Mouse (Mus musculus) kidney, postnatal 25 days (tissue): ENCODE data around the gene Crnkl1.
"Not testable (repeated sequence)": the region's sequence is repeated elsewhere in the genome, so short reads cannot be mapped to it uniquely, and the experiment has no call there.

ENCODE experiments used
- DNase-seq, 2 experiments: peaks; one replicate each; pipeline ENCODE4 v3.0.0; 2021; ENCODE audit warnings: mixed read lengths in 2 of 2

Crnkl1 gene

DNA sequence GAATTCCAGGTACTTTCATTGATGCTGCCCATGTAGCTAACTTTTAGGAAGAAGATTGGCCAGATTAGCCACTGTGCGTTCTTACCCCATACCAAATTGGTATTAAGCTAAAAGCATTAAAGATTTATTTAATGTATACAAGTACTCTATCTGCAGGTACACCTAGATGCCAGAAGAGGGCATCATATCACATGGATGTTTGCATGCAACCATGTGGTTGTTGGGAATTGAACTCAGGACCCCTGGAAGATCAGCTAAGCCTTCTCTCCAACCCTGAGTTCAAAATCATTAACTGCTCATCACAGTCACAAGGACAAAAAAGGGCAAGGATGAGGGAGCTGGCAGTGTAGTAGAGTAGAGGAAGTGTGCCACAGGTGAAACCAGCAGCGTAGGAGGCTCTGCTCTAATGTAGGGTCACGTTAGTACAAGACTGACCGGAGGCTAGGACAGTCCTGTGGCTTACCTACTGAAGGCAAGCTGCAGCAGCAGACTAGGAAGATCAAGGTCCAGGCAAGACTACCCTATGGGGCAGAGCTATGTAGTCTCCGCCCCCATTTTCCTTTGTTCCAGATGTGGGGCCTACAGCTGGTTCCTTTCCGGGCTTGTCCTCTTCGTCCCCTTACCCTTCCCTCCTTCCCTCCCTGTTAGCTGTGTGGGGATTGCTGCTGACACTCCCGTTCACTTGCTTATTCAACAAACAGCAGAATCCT, 13.7 kb downstream of the Crnkl1 start:
- no peak for DNase-seq

DNA sequence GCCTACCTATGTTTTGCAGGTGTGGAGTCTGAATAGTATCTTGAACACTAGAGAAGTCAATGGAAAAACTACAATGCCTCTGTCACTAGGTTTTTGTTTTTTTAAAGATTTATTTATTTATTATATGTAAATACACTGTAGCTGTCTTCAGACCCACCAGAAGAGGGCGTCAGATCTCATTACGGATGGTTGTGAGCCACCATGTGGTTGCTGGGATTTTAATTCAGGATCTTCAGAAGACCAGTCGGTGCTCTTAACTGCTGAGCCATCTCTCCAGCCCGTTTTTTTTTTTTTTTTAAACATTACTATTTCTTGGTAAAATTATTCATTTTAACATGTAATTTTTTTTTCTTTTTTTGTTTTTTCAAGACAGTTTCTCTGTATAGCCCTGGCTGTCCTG, 28.9 kb downstream of the Crnkl1 start:
- DNase-seq: not testable (repeated sequence)

DNA sequence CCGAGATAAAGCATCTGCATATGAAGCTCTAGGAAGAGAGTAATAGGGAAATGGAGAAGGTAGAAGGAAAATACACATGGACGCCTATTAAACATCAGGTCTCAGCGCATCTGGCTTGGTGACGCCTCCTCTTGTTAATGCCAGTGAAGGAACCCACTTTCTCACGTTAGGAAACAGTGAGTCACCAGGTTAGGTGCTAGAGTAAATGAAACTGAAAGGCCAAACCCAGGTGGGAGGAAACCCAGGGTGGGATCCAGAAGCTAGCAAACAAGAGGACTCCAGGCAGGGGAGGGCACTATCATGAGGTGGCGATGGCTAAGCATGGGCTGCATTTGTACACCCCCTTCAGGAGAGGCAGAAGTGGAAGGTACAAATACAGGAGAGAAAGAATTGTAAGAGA, 29.7 kb downstream of the Crnkl1 start:
- DNase-seq: no peak

DNA sequence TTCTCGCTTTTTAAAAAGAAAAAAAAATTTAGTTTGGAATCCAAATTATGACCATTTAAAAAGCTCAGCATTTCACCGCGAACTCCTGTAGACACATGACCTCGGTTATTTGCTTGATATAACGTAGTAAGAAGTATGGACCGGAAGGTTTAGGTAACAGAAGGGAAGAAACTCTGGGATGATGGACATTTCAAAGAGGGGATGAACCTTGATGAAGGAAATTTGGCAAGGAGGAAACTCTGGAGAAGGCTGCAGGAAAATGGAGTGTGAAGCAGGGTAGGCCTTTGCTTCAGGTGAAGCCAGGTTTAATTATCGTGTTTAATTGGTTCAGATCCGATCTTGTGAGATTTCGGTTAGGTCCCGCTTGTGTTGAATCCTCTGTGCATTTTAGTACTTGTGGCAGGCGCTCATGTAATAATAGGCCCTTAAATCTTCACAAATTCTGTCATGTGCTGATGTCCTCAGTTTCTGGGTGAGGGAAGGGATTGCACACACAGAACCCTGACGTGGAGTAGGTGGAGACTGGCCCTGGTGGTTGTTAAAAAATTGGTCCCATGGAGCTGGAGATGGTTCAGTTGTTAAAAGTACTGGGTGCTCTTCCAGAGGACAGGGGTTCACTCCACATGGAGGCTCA, 30.7 kb downstream of the Crnkl1 start:
- DNase-seq: no peak

DNA sequence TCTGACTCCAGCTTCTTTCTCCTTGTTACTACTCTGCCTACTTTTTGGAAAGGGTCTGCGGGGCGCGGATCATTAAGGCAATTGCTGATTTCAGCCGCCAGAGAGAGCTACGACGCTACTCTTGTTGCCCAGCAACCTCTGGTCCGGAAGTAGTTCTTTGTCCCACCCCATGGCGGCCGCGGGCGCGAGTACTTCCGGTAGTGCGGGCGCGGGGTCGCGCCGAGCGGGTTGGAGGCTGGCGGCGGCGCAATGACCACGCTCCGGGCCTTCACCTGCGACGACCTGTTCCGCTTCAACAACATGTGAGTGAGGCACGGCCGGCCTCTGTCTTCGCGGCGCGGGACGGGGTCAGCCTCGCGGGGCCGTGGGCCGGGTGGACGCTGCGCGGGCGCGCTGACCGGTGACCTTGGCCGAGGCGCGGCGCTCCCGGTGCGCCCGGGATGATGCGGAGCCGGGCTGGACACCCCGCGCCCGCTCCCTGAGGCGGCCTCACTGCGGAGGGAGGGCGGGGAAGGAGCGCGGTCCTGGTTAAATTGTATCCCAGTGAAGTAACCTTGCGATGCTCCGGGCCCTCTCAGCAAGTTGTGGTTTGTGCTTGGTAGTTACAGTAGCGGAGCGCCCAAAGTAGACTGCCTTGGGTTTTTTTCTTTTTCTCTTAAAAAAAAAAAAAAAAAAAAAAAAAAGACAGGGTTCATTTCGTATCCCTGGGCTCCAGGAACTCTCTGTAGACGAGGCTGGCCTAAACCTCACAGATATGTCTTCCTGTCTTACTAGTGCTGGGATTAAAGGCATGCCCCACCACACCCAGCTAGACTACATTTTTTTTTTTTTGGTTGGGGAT, 31.5 kb downstream of the Crnkl1 start:
- DNase-seq: peak; percentile 92 to 95

DNA sequence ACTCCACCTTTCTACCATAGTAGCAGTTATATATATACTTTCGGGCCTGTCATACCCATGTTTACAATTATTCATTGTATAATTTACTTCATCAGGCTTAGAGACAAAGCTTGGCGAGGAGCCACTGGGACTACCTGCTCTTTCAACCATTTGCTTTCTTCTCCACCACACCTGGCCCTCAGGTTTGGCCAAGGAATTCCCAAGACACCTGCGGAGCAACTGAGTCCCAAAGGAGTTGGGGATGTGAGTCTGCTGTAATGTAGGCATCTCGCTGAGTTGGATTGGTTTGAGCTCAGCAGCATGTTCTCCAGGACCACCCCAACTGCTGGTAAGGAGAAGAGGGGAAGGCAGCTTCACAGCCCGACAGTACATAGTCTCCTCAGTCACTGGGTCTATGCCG, 33.0 kb downstream of the Crnkl1 start, which contains the start of gene Naa20:
Gene Naa20 (plus strand): TSS at position 239 of the 400 bp plus-strand sequence.
- no peak for DNase-seq

DNA sequence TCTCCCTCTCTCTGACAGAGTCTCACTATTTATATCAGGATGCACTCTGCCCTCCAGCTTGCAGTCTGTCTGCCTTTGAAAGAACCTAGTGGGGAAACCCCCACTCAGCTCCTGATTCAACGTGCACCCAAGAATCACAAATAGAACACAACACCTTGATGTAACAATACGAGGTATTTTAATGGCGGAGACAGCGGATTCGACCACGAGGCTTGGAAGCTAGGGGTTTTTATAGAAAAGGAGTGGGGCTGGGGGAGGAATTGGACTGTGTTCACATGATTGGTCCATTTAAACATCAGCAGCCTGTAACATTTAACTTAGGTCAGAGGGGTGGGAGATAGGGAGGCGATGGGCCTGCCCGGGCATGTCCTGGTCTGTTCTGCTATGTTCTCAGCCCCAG, 34.5 kb downstream of the Crnkl1 start:
- DNase-seq: not testable (repeated sequence)

DNA sequence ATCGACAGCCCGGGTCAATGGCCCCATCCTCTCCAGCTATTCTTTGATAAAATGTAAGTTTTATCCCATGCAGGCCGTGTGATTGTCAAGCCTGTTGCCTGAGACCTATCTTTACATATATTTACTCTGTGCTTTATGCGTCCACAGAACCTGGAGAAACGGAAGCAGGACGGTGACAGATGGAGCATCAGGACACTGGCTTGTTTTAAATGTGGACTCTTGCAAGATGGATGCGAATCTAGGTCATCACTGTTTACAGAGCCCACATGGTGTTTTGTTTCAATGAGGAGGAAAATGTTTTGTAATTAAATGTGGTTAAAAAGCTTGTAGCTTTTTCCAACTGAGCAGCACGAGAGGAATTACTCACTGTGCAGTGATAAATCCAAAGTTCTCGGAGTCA, 36.7 kb downstream of the Crnkl1 start:
- no peak for DNase-seq

DNA sequence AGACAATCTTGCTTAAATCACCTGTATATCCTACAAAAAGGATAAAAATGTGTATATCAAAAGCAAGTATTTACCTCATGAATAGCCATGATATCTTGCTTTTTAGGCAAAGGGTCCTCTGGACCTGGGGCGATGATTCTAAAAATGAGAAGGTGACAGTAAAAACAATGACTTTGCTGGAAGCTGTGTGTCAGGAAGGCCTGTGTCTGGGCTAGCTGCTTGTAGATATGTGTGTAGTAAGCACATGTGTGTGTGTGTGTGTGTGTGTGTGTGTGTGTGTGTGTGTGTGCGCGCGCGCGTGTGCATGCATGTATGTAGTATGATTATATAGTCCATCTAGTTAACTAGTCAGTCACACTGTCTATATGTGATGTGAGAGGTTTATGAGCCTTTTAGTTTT, 41.1 kb downstream of the Crnkl1 start:
- no peak for DNase-seq

DNA sequence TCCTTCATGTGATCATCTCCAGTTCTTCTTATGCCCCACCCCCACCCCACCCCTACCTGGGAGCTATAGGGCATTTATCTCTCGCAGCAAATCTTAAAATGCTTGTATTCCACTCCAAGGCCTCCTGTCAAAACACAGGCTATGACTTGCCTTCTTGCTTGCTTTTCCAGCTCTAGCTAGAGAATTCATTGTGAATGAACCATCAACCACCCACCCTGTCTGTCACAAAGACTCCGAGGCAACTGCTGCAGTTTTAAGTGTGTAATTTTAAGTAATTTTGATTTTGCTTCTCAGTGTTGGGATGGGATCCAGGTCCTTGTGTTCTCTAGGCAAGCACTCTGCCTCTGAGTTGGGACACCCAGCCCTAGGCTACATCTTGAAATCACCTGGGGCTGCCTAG, 44.2 kb downstream of the Crnkl1 start:
- no peak for DNase-seq

DNA sequence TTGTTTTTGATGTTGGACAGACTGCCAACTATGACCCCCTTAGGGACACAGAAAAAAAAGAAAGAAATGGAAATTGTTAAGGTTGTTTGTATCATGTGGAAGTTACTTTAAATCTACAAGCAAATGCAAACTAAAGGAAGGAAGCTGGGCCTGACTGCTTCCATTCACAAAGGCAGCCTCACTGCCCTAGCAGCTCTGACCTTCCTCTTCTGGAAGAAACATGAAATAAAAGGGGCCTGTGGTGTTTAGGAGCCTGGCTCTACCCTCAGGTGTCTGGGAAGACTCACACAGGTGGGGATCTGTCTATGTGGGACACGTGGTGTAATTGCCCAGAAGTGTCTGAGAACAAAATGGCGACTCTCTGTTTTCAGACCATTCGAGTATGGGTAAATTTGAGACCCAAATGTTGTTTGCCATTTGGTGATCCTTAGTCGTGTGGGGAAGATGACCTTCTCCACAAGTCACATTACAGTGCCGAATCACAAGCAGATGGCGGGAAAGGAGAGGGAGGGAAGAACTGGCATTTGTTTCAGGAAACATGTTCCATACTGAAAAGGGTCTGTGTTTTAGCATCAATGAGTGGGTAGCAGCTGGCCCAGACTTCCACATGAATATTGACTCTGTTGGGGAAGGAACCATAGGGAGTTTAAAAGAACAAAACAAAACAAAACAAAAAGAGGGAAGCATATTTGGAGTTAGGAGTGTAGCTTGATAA, 45.9 kb downstream of the Crnkl1 start:
- peak; percentile 25 to 50 for DNase-seq

DNA sequence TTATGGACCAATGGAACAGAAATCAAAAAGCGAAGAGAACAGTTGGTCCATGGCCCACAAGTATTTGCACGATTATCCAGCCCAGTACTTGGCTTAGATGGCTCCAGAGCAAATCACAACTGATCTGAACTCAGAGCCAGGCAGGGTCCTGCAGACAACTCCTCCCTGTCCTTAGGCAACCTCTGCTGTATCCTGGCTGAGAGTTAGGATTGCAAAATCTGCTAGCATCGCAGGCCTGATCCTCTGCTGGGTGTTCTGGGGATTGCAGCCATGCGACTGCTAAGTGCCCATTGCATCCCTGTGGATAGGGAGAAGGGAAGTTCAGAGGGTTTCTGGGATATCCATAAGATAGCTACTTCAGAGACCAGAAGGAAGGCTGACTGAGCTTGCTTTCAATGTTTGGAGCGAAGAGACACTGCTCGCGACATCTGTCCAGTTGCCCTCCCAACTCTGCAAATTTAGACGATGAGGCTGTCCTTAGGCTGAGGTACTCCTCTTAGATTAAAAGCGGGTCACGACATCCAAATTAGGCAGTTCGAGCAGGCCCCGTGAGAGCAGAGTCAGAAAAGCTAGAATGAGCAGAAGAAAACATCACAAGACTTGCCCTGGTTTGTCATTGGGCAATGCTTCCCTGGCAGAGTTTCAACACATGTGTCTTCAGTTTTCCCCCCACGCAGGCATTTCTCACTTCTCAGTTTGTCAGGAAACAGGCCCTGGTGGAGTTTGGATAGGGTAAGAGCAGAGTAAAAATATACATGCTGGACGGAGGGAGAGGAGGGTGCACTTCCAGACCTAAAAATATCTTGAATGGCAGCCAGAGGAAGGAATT, 46.7 kb downstream of the Crnkl1 start:
- DNase-seq: peak; percentile 64 to 75

DNA sequence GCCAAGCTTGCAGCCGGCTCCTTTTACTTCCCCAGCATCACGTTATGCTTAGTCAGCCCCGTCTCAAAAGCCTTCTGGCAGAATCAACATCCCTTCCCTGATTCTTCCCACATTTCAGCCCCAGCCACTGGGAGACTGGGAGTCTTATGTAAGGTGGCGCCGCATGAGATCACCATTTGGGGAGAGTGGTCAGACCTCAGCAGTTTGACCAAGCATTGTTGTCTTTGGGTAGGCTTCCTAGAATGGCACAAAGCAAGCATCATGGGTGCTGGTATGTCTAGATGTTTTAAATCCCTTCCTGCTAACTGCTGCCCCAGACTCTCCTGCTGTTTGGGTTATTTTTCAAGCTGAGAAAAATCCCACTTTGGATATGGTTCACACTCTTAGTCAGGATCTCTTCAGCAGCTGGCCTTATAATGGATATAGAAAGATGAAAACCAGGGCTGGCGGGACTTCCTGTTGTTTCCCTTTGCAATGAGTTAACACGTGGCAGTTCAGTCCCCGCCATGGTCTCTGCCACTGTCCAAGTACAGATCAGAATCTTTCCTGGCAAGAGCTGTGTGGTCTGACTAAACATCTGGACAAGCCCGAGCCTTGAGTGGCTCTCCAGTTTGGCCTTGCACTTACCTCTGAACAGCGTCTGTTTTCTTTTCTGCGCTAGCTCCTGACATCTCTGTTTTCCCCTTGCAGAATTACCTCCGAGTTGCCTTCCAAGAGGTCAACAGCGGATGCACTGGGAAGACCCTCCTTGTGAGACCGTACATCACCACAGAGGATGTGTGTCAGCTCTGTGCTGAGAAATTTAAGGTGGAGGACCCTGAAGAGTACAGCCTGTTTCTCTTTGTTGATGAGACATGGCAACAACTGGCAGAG, 49.7 kb downstream of the Crnkl1 start:
- peak; percentile 43 to 72 for DNase-seq

DNA sequence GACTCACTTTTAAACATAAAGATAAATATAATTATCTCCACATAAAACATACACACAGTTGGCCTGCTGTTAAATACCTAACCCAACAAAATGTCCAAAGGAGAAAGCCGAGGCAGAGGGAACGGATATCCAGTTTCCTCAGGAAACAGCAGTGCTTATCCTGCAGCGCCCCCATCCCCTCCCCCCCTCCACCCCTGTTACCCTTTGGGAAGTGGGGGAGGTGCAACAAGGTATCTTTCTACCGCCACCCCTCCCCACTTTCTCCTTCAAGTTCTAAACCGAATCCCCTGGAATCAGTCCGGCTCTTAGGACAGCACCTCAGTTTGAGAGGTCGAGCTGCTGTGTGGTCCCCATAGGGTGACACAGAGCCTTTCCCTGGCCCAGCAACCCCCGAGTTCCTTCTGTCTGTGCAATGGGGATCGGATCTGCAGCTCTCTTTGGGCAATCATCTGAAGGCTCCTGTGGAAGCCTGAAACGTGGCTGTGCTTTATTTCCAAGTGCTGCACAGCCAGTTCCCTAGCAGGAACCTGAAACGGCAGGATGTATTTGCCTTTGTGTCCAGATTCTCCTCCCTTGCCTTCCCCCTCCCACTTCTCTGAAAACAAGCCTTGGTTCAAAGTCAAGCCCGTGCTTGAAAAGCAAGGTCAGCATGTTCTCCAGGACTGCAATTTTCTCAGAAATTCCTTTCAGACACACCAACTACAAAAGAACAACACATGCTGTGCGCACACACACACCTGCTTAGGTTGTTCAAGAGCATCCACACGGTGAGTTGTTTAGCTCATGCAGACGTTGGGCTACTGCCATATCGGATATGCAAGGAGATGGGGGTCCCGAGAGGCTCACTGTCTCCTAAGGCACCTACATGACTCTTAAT, 50.5 kb downstream of the Crnkl1 start:
- peak; percentile 54 to 72 for DNase-seq

DNA sequence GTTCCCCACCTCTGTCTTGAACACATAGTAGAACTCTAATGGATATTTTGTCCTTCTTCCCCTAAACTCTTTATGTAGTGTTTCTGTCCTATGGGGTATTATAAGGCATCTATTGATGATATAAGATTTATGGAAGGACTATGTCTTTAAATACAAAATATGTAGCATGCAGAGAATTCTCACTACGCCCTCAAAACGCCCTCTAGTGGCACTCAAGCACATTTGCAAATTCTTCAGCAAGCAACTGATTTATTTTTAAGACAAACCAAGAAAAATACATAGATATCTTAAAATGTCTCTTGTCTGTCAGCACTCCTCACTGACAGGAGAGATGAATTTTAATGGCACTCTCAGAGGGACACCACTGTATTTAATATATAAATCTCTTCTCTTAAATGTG, 52.4 kb downstream of the Crnkl1 start:
- DNase-seq: no peak

DNA sequence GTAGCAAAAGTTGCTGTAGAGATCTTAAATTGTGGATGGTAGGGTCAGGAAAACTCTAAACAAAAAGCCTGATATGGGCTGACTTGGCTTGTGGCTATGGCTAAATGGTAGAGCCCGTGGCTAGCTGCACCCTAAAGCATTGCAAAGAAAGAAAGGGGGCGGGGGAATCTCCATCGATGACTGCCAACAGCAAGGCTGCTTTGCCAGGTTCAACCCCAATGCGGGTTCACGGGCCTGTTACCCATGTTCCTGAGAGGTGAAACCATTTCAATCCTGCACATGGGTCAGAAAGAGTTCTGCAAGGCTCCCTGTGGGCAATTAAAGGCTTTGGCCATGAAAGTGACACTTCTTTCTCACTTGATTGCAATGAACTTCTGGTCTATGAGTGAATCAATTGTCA, 52.9 kb downstream of the Crnkl1 start:
- no peak for DNase-seq

DNA sequence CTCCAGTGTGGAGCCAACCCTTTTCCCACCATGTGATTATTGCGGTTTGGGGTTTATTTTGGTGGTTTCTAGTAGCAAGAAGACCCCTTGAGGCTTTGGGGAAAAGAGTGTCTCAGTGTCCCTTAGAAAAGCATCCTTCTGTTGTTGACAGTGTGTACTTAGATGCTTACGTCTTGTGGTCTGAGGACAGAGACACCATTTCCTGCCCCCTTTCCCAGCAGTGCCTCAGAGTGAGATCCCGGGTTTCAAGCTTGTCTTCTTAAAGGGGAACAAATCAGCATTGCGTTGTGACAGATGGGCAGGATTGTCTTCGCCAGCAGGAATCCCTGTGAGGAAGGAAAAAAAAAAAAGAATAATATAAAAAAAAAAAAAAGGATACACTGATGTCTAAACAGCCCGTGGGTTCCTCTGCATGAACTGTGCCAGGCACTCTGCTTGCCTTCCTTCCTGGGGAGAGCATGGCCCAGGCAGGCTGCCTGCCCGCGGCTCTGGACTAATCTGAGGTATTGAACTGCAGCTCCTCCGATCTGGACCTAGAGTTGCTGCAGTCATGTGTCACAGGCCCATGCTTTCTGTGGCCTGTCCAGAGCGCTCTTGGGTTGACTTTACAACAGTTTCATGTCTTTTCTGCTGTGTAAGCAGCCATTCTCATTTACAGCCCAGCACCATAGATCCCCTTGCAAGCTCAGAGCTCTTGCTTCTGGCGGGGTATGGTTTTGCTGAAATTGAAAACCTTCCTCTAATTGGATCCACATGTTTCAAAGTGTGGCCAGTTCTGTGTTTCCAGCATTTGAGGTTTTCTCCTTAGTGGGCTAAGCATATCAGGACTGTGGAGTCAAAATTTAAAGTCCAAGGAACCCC, 53.7 kb downstream of the Crnkl1 start:
- DNase-seq: peak in 1 of 2 experiments; percentile 64

DNA sequence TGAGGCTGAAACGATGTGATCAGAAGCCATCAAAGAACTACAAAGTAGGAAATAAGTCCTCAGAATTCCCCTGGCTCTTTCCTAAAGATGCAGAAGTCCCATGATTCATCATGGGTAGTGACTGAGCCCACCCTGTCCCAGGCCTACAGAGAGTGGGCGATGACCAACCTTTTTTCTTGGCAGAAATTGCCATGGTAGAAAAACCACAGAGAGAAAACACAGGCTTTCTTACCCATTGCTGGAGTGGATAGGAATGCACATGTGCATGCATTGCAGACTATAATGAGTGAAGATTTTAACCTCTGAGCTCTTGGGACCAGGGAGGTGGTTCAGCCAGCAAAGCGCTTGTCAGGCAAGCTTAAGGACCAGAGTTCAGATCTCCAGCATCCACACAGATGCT, 57.6 kb downstream of the Crnkl1 start:
- no peak for DNase-seq

DNA sequence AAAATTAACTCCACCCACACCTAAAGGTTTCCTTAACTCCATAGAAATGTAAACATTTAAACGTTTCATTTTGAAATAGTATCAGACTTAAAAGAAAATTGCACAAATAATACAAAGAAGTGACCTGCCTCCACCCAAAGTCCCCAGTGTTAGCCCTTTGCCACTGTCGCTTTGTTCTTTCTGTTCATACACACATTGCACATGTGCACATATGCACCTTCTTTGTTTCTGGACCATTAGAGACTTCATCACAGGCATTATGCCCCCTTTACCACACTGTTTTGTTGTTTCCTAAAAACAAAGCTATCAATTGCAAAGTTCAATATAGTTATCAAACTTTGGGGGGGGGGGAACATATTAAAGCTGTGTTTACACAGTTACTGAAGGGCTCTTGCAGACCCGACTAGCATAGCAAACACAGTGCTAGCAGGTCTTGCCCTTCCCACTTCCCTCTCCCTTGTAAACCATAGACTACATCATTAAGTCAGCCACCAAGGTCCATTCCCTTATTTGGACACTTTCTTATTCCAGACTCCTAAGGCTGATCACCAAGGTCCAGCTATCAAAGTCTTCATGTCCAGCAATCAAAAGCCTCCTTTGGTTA, 59.8 kb downstream of the Crnkl1 start:
- no peak for DNase-seq
